Mouse (Mus musculus) lung, postnatal 14 days (tissue): ENCODE measurements around the gene Smg8.
"Not testable (repeated sequence)": the region's sequence is repeated elsewhere in the genome, so short reads cannot be mapped to it uniquely, and the experiment has no call there.

ENCODE experiments used
- DNase-seq: peaks from one replicate; pipeline ENCODE4 v3.0.0; 2021

Smg8 gene

DNA sequence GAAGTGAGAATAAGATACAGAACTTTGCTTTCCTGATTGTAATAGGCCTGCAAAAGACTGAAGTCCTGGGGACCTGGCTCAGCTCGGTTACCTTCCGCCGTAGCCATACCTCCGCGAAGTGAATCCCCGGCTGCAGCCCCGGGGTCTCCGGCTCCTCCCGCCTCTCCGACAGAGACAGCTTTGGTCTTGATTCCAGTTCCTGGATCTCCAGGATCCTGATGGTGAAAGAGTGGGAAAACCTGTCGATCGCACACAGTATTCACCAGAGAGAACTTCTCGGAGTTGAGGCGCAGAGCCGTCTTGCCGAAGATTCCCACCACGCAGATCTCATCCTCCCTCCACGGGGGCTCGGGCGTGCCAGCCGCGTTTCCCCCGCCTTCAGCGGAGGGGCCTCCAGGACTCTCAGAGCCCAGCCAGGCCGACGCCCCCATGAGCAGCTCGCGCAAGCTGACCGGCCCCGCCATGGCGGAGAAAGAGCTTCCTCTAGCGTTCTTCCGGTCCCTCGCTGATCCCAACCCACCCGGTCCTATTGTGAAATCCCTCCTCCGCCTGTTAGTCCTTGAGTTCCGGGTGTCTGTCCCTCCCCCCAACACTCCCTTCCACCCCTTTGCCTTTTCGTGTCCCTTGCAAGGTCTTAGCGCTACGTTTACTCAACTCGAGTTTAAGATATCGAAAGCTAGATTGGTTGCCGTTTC lies at the start of gene Smg8:
TSS of gene Smg8 (minus strand) at position 485 of the 695 bp plus-strand sequence.
- peak; percentile 85 for DNase-seq

DNA sequence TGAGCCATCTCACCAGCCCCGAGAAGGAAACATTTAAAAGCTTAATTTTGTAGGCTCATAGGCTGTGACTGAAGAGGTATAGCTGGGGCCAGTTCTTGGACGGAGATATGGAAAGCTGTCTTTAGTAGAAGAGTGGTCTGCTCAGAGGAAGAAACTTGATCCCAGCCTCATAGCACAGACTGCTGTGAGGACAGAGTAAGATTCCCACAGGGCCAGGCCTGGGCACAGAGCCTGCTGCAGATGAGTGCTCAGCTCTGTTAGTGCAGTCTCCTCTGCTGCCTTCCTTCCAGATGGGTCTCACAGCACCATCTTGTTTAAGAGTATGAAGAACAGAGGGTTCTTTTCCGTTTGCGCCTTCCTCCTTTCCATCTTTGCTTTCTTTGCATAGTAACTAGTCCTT lies 49.7 kb upstream of the Smg8 start:
- DNase-seq: no peak

DNA sequence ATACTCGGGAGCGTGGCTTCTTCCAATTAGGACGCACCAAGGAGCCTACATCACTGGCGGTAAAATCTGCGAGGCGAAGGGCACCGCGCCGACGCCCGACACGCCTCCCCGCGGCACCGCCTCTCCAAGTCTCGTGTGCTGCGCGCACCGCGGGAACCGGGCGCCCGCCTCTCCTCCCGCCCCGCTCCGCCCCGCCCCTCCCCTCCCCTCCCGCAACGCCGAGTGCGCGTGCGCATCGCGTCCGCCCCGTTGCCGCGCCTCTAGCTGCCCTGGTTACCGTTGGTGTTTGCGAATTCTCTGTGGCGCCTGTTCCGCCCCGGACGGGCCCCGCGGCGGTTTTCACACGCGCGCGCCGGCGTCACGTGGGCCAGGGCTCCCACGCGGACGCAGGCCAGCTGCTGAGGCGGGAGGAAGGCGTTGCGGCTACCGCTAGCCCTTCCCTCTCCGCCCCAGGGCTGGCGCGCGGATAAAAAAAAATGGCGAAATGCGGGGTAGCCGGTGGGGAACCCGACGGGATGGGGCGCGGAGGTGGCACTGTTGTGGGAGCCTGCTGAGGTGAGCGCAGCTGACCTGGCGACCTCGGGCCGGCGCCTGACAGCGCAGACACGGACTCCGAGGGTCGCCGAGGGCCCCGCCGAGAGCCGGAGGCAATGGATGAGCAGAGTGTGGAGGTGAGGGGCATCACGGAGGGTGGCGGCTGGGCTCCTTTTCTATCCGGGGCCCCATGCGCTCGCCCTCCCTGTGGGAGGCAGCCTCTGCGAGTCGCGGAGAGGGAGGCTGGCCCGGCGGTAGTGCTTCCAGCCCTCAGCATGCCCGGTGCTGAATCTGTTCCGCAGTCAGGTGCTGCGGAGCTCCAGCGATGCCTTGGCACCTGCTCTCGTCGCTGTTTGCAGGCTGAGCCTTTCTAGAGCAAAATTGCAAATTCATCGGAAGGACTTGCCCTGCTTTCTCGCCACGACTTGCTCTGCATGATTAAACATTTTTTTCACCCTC lies 40.5 kb upstream of the Smg8 start, which contains the start of gene Trim37:
TSS of gene Trim37 (plus strand) at position 254 of the 993 bp plus-strand sequence.
- peak; percentile 82 for DNase-seq

DNA sequence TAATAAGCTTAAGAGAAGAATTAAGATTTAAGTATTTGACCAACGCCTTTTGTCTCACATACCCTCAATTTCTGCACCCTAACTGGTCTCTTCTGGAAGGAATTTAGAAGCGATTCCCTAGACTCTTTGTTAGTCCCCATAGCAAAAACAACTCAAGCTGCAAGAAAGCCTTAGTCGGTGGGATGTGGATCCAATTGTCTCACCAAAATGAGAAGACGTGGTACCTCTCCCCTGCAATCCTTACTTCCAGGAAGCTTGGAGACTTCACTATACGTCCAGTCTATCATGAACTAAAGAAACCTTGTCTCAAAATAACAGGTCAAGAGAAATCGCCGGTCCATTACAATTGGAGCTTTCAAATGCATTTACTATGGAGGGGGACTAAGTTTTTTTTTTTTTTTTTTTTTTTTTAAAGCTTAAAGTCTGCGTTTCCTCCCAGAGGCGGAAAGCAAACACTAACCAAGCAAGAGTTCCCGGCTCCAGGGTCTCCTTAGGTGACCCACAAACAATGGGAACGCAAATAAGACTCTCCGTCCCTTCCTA lies 39.8 kb upstream of the Smg8 start:
- no peak for DNase-seq

DNA sequence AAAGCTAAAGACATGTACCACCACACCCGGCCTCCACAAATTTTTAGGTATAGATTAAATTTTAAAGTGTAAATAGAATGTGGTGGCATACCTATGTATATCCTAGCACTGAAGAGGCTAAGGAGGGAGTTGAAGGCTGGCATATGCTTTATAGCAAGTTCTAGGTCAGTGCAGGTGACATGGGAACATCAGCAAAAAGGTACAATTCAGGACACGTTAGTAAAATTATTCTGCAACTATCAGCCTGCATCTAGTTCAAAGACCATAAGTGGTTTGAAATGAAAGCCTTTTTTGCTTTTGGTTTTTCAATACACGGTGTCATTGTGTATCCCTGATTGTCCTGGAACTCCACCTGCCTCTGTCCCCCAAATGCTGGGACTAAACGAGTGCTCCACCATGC lies 39.0 kb upstream of the Smg8 start:
- DNase-seq: no peak

DNA sequence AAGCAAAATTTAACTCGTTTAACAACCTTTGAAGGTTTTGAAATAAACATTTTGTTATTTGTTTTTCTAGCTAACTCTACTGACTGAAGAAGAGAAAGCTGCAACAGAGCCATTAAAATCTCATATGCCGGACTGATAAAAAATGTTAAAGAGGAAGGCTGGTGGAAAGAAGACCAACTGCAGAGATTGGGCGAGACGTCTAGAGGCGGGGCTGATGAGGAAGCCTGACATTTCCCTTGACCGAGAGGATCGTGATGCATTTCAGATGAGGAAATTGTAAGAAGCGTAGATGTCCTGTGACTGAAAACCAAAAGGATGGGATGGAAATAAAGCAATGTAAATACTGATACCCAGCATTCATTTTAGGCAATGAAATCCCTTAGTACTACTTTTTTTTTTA lies 35.3 kb upstream of the Smg8 start:
- DNase-seq: no peak

DNA sequence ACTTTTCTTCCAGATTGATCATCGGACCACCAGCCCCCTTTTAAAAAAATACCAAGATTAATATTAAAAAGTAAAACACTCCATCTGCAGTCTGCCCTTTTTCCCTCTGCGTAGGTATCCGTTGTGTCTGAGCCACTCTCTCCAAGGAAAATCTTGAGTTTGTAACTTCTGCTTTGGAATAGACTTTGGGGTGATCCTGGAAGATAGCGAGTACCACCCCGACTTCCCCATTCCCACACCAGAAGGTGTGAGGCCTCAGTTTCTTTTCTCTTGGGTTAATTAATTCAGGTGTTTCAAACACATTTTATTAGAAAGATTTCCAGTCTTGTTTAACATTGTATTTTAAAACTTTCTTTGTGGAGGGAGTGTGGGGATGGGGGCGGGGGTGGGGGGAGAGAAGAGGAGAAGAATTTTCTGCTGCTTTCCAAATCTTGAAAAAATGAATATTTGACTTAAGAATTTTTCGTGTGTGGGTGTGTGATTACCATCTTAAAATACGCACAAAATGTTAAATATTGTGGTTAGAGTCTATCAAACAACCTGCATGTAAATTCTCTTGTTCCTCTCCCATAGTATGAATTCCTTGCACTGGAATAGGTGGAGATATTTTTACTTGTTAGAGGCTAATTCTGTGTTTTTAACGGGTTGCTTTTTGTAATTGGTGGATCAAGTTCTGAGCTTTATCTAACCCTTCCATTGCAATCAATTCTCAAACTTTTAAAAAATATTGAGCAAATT lies 23.8 kb upstream of the Smg8 start:
- no peak for DNase-seq

DNA sequence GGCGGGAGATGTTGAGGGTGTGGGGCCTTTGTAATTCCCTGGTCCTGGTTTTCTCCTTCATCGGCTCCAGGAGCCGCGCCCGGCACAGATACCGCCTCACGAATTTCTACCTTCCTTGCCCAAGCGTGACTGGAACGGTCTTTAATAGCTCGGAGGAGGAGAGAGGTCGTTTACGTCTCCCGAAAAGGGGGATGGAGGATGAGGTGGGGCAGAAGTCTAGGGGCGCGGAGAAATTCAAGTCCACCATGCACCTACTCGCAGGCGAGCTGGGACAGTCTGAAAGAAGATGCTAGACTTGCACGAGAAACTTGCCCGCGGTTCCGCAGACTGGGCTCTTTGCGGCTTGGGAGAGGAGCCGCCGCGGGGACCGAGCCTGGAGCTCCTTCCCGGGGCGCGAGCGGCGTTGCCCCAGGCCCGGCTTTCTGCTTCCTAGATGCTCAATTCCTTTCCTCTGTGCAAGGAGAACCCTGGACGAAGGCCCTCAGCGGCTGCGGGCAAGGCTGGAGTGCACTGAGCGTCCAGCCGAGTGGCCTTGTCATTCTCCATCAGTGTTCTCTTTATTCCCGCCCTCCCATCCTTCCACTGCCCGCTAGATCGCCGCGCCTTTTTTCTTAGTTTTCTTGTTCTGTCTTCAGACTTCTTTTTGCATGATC lies 23.1 kb upstream of the Smg8 start:
- DNase-seq: peak; percentile 6

DNA sequence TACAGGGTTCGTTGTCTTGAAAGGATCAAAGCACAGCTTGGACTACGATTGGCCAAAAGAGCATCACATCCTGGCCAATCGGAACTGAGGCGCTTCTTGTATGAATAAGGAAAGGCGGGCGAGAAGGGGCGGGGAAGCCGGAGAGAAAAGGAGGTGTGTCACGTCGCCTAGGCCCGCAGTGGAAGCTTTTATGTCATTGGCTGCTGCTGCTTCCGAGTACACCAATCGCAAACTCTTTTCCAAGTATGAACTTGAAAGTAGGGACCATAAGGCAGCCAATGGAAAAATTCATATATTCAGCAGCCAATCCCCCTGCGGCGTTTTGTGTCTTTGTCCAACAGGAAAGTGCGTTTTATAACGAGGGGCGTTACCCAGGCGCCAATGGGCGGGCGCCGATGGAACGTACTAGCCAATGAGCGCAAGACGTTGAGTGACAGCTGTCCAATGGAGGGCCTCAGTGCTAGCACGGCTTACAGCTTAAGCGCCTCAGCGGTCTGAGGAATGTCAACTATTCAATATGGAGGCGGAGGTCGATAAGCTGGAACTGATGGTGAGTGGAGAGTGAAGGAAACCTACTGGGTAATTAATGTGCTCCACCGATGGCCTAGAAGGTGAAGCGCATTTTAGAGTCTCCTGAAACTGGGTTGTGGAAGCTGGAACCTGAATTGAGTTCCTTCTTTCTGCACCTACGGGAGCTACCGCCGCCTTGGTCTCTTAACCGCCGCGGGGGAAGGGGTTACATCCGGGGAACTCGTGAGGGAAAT lies 22.4 kb upstream of the Smg8 start, which contains the start of gene Ska2:
TSS of gene Ska2 (plus strand) at position 480 of the 764 bp plus-strand sequence.
- DNase-seq: peak; percentile 95

DNA sequence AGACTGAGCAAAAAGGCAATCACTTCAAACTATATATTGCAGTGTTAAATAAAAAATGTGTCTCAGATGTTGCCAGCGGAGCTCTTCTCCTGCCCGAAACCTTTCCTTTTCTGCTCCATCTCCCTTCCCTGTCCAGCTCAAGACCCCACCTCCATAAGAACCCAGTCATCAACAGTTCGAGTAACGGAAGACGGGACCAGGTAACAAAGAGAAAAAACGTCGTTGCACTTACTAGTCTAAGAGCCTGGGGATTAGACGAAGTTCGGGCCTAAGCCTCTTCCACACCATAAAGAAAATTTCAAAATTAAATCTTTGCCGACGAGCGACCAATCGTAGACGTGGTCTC lies 21.8 kb upstream of the Smg8 start, which contains the start of gene Prr11:
TSS of gene Prr11 (minus strand) at position 300 of the 346 bp plus-strand sequence.
- DNase-seq: no peak

DNA sequence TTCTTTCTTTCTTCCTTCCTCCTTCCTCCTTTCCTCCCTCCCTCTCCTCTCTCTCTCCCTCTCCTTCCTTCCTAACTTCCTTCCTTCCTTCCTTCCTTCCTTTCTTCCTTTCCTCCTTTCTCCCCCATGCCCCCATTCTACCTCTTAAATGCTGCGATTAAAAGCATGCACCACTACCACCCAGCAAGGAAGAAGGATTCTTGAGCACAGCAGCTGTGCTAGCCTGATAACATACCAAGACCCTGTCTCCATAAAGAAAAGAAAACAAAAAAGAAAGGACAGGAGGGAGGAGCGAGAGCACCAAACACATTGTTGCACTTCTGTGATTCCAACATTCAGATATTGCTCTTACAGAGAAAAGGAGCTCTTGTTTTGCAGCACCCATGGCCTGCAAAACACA lies 568 bp upstream of the Smg8 start:
- no peak for DNase-seq

DNA sequence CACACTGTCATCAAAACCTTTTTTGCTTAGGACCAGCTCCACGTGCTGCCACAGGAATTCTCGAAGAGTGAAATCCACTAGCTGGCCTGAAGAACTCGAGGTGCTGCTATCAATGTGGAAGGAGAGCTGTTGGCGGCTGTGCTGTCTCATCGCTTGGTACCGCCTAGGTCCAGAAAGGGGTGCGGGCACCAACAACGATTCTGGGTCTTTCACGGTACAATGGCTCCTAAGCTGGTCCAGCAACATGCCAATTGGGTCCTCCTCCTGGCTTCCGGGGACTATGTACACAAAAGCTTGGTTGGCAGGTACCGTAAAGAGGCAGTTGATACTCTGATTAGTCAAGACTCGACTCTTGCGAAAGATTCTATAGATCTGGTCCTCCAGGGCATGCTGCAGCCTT lies 1.1 kb downstream of the Smg8 start:
- DNase-seq: no peak

DNA sequence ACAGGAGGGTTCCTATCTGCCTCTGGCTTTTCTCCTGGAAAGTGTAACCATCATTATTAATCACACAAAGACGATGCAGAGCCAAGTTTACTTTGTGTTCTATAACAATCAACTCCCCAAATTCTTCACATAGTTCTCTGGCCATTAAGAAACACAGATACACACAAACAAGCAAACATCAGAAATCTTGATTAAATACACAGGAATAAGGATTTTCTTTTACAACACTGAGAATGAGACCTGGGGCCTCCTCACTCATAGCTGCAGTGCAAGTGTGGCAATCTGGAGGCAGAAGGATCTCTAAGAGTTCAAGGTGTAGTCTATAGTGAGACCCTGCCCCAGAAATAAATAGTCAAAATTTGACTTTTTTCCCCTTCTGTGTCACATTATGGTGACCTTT lies 2.9 kb downstream of the Smg8 start:
- DNase-seq: no peak

DNA sequence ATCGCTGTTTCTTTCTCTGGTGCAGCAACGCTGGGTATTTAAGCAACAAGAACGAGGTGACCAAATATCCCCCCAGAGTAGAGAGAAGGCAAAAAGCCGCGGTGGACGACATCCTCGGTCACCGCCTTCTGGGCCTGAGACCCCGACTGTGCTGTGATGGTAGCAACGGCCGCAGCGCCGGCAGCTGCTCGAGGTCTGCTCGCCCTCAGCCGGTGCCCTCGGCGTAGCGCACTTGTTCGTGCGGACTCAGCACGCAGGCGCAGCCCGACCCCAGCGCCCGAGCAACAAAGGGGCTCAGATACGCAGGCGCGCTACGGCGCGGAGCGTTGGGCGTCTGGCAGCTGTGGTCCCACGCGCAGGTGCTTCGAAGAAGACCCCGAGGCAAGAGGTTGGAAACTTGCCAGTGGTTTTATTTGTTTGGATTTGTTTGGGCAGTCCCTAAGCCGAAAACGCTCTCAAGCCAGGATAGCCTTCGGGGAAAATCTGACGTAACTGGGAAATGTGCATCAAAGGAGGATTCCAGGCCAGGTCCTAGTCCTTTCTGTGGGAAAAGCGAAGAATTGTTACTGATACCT lies 12.6 kb downstream of the Smg8 start, which contains the start of gene Gdpd1:
TSS of gene Gdpd1 (minus strand) at position 197 of the 575 bp plus-strand sequence.
- peak; percentile 88 for DNase-seq

DNA sequence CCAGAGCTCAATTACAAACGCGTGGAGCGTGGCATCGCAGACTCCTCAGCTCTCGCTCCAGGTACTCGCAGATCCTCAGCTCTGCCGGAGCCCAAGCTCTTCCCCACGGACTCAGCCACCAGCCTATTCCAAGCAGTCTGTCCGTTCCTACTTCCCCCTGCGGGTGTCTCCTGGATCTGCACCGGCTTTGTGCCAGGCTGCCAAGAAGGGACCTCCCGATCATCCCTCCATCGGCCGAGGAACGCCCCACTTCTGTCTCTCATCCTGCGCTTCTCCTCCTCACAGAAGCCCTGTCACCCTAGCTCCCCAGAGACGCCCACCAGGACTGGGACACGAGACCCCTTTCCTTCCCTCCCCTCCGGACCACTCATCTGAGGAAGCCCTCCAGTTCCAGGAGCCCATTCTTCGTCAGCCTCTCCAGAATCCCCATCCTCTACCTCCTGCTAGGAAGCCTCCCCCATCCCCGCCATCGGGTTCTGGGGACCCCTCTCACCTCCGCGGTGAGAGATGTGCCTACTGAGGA lies 13.2 kb downstream of the Smg8 start:
- DNase-seq: peak; percentile 72

DNA sequence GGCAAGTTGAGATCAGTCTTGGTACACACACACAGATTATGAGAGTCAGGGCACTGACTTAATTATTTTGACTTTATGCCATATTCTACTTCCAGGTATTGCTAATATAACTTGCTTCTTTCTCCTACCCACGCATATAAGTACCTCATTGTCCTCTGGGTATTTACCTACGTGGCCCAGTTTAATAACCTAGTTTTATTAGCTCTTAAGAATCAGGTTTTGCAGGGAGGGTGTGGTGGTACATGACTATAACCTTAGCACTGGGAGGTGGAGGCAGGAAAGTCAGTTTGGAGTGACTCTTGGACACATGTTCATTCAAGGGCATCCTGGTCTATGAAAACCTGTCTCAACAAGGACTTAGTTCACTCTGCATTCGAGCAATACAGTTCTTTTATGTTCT lies 24.5 kb downstream of the Smg8 start:
- no peak for DNase-seq

DNA sequence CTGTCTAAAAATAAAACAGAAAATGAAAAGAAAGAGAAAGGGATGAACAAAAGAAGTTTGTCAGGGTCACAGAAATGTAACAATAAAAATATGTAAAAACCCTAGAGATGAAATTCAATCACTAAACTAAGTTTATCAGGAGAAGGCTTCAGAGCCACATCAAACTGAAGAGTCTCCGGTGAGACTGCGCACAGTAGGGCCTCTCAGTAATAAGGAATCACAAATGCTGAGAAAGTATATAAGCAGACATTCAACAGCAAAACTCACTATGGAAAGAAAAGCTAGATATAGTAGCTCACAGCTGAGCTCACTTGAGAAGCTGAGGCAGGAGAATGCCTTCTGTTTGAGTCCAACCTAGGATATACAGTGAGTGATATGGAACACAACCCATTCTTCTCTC lies 26.2 kb downstream of the Smg8 start:
- no peak for DNase-seq

DNA sequence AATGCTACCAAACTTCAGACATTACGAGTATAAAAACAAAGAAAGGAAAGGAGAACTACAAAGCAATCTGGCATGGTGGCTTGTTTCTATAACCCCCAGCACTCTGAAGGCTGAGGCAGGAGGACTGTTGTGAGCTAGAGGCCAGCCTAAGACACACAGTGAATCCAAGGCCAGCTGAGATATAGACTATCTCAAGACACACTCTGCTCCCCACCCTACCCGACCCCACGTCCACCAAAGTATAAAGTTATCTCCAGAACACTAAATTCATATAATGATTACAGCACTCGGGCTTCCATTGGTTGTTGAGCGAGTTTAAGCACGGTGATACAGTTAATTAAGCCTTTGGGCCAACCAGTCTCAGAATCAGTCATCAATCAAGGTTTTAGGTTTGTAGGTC lies 30.3 kb downstream of the Smg8 start:
- DNase-seq: no peak

DNA sequence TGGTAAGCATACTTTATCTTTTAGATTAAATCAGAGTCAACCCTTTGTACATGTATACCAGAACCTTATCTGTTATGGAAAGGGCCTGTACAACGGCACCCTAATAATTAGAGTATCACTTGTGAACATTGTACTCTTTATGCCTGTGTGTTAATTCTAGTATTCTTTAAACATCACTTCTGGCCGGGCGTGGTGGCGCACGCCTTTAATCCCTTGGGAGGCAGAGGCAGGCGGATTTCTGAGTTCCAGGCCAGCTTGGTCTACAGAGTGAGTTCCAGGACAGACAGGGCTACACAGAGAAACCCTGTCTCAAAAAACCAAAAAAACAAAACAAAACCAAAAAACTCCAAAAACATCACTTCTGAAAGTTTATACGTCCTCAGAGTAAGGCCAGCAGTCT lies 37.7 kb downstream of the Smg8 start:
- not testable (repeated sequence) for DNase-seq

DNA sequence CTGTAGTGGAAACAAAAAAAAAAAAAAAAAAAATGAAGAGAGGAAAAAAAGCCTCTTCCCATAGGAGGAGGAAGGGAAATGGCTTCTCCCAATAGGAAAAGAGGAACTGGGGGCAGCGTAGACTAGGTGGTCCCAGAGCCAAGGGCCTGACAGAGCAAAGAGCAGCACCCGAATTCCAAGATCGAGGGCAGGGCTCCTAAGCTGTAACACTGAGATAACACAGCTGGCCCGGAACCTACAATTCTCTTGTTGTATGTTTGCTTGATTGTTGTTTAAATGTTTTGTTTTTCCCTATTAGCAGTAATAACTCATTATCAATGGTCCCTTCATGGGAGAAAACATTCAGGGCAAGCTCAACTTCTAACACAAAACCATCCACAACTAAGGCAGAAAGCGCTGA lies 39.6 kb downstream of the Smg8 start:
- DNase-seq: no peak

DNA sequence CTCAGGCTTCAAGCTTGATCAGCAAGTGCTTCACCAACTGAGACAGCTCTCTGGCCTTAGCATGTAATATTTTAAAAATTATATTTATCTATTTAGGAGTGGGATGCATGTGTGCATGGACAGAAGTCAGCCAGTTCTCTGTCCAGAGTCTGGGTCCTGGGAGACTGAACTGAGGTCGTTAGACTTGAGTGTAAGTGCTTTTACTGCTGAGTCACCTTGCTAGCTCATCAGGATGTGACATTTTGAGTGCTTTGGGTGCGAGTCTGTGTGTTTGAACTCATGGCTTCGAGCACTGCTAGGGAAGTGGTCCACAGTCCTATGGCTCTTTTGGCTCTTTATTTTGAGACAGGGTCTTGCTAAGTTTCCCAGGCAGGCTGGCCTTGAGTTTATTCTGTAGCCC lies 43.5 kb downstream of the Smg8 start:
- no peak for DNase-seq
